Mouse (Mus musculus) CH12.LX (cell line): ENCODE data around the gene Nol3. TPM values are rescaled to one million over a fixed set of nuclear protein-coding genes. Genes with fewer than 3 reads are reported as not detected.

Source experiments
- DNase-seq: peaks from one replicate; pipeline ENCODE4 v3.0.0-alpha.2; 2013; ENCODE audit errors: extremely low read depth
- H3K27ac ChIP-seq: 2 replicates; pipeline ENCODE4 v1.5.1; 2012; ENCODE audit warnings: low read depth, mild to moderate bottlenecking, control low read depth, moderate library complexity; ENCODE audit not compliant: insufficient read depth
- H3K27me3 ChIP-seq: replicated peaks from 2 replicates; pipeline ENCODE3; 2012; ENCODE audit warnings: inconsistent platforms
- H3K36me3 ChIP-seq, 2 experiments: replicated peaks in 1 of 2; 2 replicates each; pipeline versions ENCODE3 to v1.6.1; 2012; ENCODE audit warnings: inconsistent platforms in 1 of 2, low read length in 1 of 2, mild to moderate bottlenecking in 1 of 2, mixed read lengths in 1 of 2, moderate library complexity in 1 of 2; ENCODE audit not compliant: control insufficient read depth in 1 of 2, insufficient read depth in 1 of 2
- H3K4me1 ChIP-seq, 2 experiments: 2 replicates each; pipeline ENCODE4 v1.6.1; 2012; ENCODE audit warnings: inconsistent platforms in 1 of 2, moderate library complexity in 1 of 2; ENCODE audit not compliant: insufficient read depth in 2 of 2, control insufficient read depth in 1 of 2
- H3K4me2 ChIP-seq: 2 replicates; pipeline ENCODE4 v1.6.1; 2012; ENCODE audit warnings: low read depth, mild to moderate bottlenecking, control low read depth; ENCODE audit not compliant: poor library complexity, insufficient read depth, severe bottlenecking
- H3K4me3 ChIP-seq, 3 experiments: fragments of 150-350 bp in 1 of 3; sonication (generic) in 1 of 3; replicated peaks in 1 of 3; 2 replicates each; pipeline versions ENCODE3 to v1.5.1; 2011 to 2012; ENCODE audit warnings: low read depth in 2 of 3, low read length in 2 of 3, mild to moderate bottlenecking in 2 of 3, moderate library complexity in 2 of 3, control low read depth in 1 of 3, improper control_type of control experiment in 1 of 3, inconsistent platforms in 1 of 3, mixed read lengths in 1 of 3; ENCODE audit not compliant: poor library complexity in 1 of 3
- H3K79me2 ChIP-seq: replicated peaks from 2 replicates; pipeline ENCODE4 v1.6.1; 2012; ENCODE audit warnings: mild to moderate bottlenecking, moderate library complexity; ENCODE audit not compliant: control insufficient read depth, poor library complexity, insufficient read depth, severe bottlenecking; ENCODE audit errors: extremely low read depth
- H3K9ac ChIP-seq: 2 replicates; pipeline ENCODE4 v1.6.1; 2012; ENCODE audit warnings: low read depth, mild to moderate bottlenecking, control low read depth, moderate library complexity; ENCODE audit not compliant: insufficient read depth
- H3K9me3 ChIP-seq: replicated peaks from 2 replicates; pipeline ENCODE3; 2012; ENCODE audit warnings: low read length, inconsistent platforms, mixed read lengths
- BHLHE40 ChIP-seq: IDR thresholded peaks from 2 replicates; pipeline ENCODE4 v1.6.1; 2011; ENCODE audit warnings: mild to moderate bottlenecking, low read depth, low read length, improper control_type of control experiment
- CHD1 ChIP-seq: IDR thresholded peaks from 2 replicates; pipeline ENCODE4 v1.6.1; 2012; ENCODE audit warnings: low read depth, low read length, improper control_type of control experiment, inconsistent platforms
- E2F4 ChIP-seq: IDR thresholded peaks from 2 replicates; pipeline ENCODE4 v1.6.1; 2011; ENCODE audit warnings: low read depth, low read length, improper control_type of control experiment; ENCODE audit not compliant: insufficient replicate concordance
- ETS1 ChIP-seq: conservative IDR thresholded peaks from 2 replicates; pipeline ENCODE4 v1.6.1; 2012; ENCODE audit warnings: low read depth, mild to moderate bottlenecking, inconsistent platforms, low read length, improper control_type of control experiment, moderate library complexity
- GABPA ChIP-seq: IDR thresholded peaks from 2 replicates; pipeline ENCODE4 v1.6.1; 2012; ENCODE audit warnings: low read depth, low read length, improper control_type of control experiment, inconsistent platforms; ENCODE audit not compliant: insufficient replicate concordance
- HCFC1 ChIP-seq: IDR thresholded peaks from 2 replicates; pipeline ENCODE4 v1.6.1; 2012; ENCODE audit warnings: low read depth, mild to moderate bottlenecking, inconsistent platforms, low read length, improper control_type of control experiment
- JUND ChIP-seq: conservative IDR thresholded peaks from 2 replicates; pipeline ENCODE4 v1.6.1; 2011; ENCODE audit warnings: low read depth, low read length, improper control_type of control experiment
- MAFK ChIP-seq: IDR thresholded peaks from 2 replicates; pipeline ENCODE4 v1.6.1; 2011; ENCODE audit warnings: low read length, improper control_type of control experiment; ENCODE audit not compliant: insufficient replicate concordance
- MAZ ChIP-seq: IDR thresholded peaks from 2 replicates; pipeline ENCODE4 v1.6.1; 2012; ENCODE audit warnings: low read depth, mild to moderate bottlenecking, inconsistent platforms, low read length, improper control_type of control experiment, moderate library complexity
- MEF2A ChIP-seq: IDR thresholded peaks from 2 replicates; pipeline ENCODE4 v1.6.1; 2014; ENCODE audit warnings: low read depth, mild to moderate bottlenecking, inconsistent platforms, low read length, improper control_type of control experiment, borderline replicate concordance
- MXI1 ChIP-seq: IDR thresholded peaks from 2 replicates; pipeline ENCODE4 v1.6.1; 2011; ENCODE audit warnings: mild to moderate bottlenecking, low read depth, low read length, improper control_type of control experiment
- NELFE ChIP-seq: IDR thresholded peaks from 2 replicates; pipeline ENCODE4 v1.6.1; 2011; ENCODE audit warnings: low read depth, low read length, improper control_type of control experiment
- PAX5 ChIP-seq: IDR thresholded peaks from 2 replicates; pipeline ENCODE4 v1.6.1; 2012; ENCODE audit warnings: low read length, inconsistent platforms, mixed read lengths
- POLR2AphosphoS2 ChIP-seq: IDR thresholded peaks from 2 replicates; pipeline ENCODE4 v1.6.1; 2011; ENCODE audit warnings: low read depth, low read length, improper control_type of control experiment
- RAD21 ChIP-seq: IDR thresholded peaks from 2 replicates; pipeline ENCODE4 v1.6.1; 2011; ENCODE audit warnings: low read depth, mild to moderate bottlenecking, low read length, improper control_type of control experiment, moderate library complexity
- RCOR1 ChIP-seq: conservative IDR thresholded peaks from 2 replicates; pipeline ENCODE4 v1.6.1; 2012; ENCODE audit warnings: low read depth, mild to moderate bottlenecking, inconsistent platforms, low read length, improper control_type of control experiment
- TBP ChIP-seq: conservative IDR thresholded peaks from 2 replicates; pipeline ENCODE4 v1.6.1; 2011; ENCODE audit warnings: low read depth, low read length, improper control_type of control experiment
- UBTF ChIP-seq: IDR thresholded peaks from 2 replicates; pipeline ENCODE4 v1.6.1; 2012; ENCODE audit warnings: low read depth, mild to moderate bottlenecking, inconsistent platforms, low read length, improper control_type of control experiment, moderate library complexity
- USF1 ChIP-seq: IDR thresholded peaks from 2 replicates; pipeline ENCODE4 v1.6.1; 2014; ENCODE audit warnings: low read depth, mild to moderate bottlenecking, inconsistent platforms, low read length, improper control_type of control experiment
- ZC3H11A ChIP-seq: IDR thresholded peaks from 2 replicates; pipeline ENCODE4 v1.6.1; 2012; ENCODE audit warnings: low read depth, mild to moderate bottlenecking, inconsistent platforms, low read length, improper control_type of control experiment
- ZKSCAN1 ChIP-seq: IDR thresholded peaks from 2 replicates; pipeline ENCODE4 v1.6.1; 2012; ENCODE audit warnings: low read depth, inconsistent platforms, low read length, improper control_type of control experiment, borderline replicate concordance
- dilution Hi-C: fragments of 300-500 bp; cut with MboI; formaldehyde crosslinking; loops from 2 replicates; pipeline ENCODE4 v1.14.3; 2020; ENCODE audit warnings: low sequenced_read_pairs; ENCODE audit not compliant: extremely low pct_unique_long_range_greater_than_20kb, extremely low pct_ligation_motif_present
- in situ Hi-C: fragments of 300-500 bp; cut with MboI; formaldehyde crosslinking; loops from 3 replicates; pipeline ENCODE4 v1.14.3; 2019; ENCODE audit warnings: low sequenced_read_pairs, low pct_ligation_motif_present, low pct_unique_long_range_greater_than_20kb, mixed read lengths
- polyA plus RNA-seq: library from polyadenylated mRNA; unstranded; fragments of >175 nt; gene quantifications from 2 replicates; pipeline ENCODE4 v1.2.1, GENCODE M21; 2012; ENCODE audit warnings: low read depth; ENCODE audit not compliant: insufficient read length
- total RNA-seq, 2 experiments: library from RNA; depleted of rRNA; stranded (reverse); fragments of 300-350 nt in 1 of 2; fragments of >200 nt in 1 of 2; gene quantifications; 2 replicates each; pipeline ENCODE4 v1.2.3; 2012 to 2014

Gene Nol3
- total and polyA plus RNA-seq, 3 experiments, result 0.31 to 0.34 TPM; not detected in 1

DNA sequence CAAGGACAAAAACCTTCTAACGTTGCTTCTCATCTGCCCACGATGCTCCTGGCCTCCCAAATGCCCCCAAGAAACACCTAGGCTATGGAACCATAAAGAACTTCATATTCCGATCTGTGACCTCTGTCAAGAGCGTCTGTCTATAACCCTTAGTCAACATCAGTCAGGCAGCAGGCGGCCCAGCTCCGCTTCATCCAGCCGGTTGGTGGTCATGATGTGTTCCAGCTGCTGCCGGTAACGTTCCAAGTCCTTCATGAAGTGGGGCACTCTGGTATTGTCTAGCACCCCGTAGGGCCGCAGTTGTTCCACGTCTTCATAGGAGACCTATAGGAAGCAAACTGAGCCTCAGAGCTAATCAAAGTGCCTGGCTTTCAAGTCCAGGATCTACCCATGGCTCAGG lies 5.9 kb downstream of the Nol3 start:
- Histone ChIP-seq H3K4me2 (no peak overlapping the region), H3K9ac (no peak overlapping the region), H3K9me3 (no peaks in the 10 kb centered on the region), H3K79me2 (no peaks in the 10 kb centered on the region), H3K4me1 (peaks cover 2 to 6% of the 10 kb centered on the region in 2 experiments; a peak in 3 of 4 replicates), H3K27ac (no peak overlapping the region), H3K27me3 (no peaks in the 10 kb centered on the region), H3K4me3 (no peak overlapping the region), H3K36me3 (peaks cover 13 to 71% of the 10 kb centered on the region in 2 experiments)
- dilution Hi-C loops, result no loop called here
- no peak for DNase-seq
- in situ Hi-C loops, result loop anchor here (10.0 kb wide), 1 partner anchor 157 kb away; no protein-coding TSS in a partner anchor
- TF ChIP-seq BHLHE40 (no peak), MEF2A (no peak), POLR2AphosphoS2 (no peak), JUND (no peak), HCFC1 (no peak), GABPA (no peak), USF1 (no peak), MAZ (no peak), ETS1 (no peak), PAX5 (no peak), NELFE (no peak), RAD21 (no peak), MXI1 (no peak), TBP (no peak), UBTF (no peak), CHD1 (no peak), MAFK (no peak), ZKSCAN1 (no peak), RCOR1 (no peak)

DNA sequence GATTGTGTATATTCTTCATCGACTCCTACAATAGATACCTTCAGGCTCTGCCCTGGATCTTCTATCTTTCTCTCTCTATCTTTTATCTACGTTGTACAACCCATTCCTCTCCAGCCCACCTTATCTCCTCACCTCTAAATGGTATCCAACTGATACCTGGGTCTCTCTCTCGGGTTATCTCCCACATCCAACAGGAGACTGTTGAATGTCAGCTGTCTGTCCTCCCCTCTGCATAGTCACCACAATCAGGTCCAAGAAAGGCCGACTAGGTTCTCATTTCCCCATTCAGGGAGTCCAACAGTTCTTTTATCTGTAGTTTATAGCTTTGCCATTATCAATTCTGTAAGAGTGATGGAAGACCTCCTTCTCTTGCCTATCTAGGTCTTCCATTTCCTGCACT lies 6.3 kb downstream of the Nol3 start:
- H3K9me3 ChIP-seq, result no peaks in the 10 kb centered on the region
- no peaks in the 10 kb centered on the region for H3K27me3 ChIP-seq
- in situ Hi-C loops, result loop anchor here (10.0 kb wide), 1 partner anchor 157 kb away; no protein-coding TSS in a partner anchor
- H3K27ac ChIP-seq, result no peak overlapping the region
- dilution Hi-C loops, result no loop called here
- H3K4me3 ChIP-seq, result no peak overlapping the region
- no peak for DNase-seq
- H3K79me2 ChIP-seq, result no peaks in the 10 kb centered on the region
- peaks cover 2 to 6% of the 10 kb centered on the region in 2 experiments; a peak in 3 of 4 replicates for H3K4me1 ChIP-seq
- H3K4me2 ChIP-seq, result no peak overlapping the region
- H3K36me3 ChIP-seq, result peaks cover 13 to 70% of the 10 kb centered on the region in 2 experiments
- no peak overlapping the region for H3K9ac ChIP-seq
- TF ChIP-seq HCFC1 (no peak), CHD1 (no peak), GABPA (no peak), USF1 (no peak), NELFE (no peak), ETS1 (no peak), ZC3H11A (no peak), RAD21 (no peak), E2F4 (no peak), POLR2AphosphoS2 (no peak)
